Mouse (Mus musculus) brain, embryonic 14.5 days (tissue): Measurements from ENCODE around the gene Rab3il1. TPM values are rescaled to one million over a fixed set of nuclear protein-coding genes. Genes with fewer than 3 reads are reported as not detected.

Experiments used
- DNase-seq: peaks from one replicate; pipeline ENCODE4 v3.0.0-alpha.2; 2011; ENCODE audit warnings: low read depth
- CTCF ChIP-seq: fragments of 200-500 bp; IDR thresholded peaks from 2 replicates; pipeline ENCODE4 v1.5.1; 2012; ENCODE audit warnings: inconsistent platforms, mild to moderate bottlenecking, moderate library complexity, borderline replicate concordance; ENCODE audit not compliant: insufficient read depth, insufficient read length; ENCODE audit errors: extremely low read depth
- POLR2A ChIP-seq: fragments of 200-500 bp; IDR thresholded peaks from 2 replicates; pipeline ENCODE4 v1.6.1; 2012; ENCODE audit warnings: mild to moderate bottlenecking, inconsistent platforms, borderline replicate concordance; ENCODE audit not compliant: poor library complexity, insufficient read depth, insufficient read length, severe bottlenecking; ENCODE audit errors: extremely low read depth
- polyA plus RNA-seq: library from polyadenylated mRNA; depleted of rRNA; stranded (reverse); fragments of >200 nt; gene quantifications from 2 replicates; pipeline ENCODE4 v1.2.3, GENCODE M21; 2012; rRNA removed

The Rab3il1 gene
- polyA plus RNA-seq, 1 experiment: 20.0 TPM

DNA sequence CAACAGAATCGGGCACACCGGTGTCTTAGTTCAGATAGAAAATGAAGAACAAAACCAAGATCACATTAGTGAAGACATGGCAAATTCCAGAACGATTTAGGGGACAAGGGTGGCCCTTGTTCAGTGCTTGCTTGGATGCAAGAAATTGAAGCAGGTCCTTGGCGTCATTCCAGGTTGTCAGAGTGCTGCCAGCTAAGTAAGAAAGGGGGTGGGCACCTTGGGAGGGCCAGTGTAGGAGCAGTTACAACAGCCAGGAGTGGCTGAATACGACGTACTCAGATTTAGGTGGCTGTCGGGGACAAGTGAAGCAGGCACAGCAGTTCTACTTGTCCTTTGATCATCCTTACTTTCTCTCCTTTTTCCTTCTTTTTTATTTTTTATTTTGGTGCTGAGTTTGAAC lies 66.2 kb downstream of the Rab3il1 start:
- DNase-seq: peak; percentile 93
- TF ChIP-seq POLR2A: no peak

GRCm38 (mm10) chr19:10070186-10070980 lies 68.9 kb downstream of the Rab3il1 start:
- no peak for DNase-seq
- TF ChIP-seq POLR2A (no peak), CTCF (no peak)

DNA sequence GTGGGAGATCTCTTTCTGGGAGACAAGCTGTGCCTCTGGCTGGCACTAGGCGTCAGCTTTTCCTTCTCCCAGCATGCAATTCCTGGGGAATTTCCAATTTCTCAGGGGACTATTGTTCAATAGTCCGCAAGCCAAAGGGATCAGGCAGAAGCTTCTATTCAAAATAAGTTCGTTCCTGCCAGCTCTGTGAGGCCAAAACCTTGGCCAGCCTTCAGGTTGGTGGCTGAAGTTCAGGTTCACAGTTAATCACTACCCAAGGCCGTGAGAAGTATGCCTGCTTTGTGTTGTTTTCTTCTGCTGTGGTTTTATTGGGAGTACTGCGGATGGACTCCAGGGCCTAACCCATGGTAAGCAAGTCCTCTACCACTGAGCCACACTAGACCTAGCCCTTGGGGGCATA lies 69.7 kb downstream of the Rab3il1 start:
- TF ChIP-seq CTCF: no peak
- TF ChIP-seq POLR2A: no peak
- DNase-seq: peak; percentile 89

- TF ChIP-seq CTCF: no peak
- DNase-seq: peak; percentile 48
Observed at GRCm38 (mm10) chr19:10071892-10072291, 70.4 kb downstream of the Rab3il1 start.

DNA sequence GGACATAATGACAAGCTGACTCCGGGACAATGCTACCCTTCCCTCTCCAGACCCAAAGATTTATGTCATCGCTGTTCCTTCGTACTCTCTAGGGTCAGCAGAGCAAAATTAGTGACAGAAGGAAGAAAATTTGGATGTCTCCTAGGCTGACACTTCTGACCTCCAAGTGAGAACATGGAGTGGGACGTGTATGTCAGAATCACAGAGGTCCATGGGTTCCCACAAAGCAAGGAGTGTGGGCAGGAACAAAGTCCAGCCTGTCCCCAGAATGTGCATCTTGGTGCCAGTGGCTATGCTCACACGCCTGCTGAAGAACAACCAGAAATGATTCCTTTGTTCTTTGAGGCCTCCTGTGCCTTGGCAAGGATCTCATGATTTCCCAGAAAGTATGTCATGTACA lies 71.7 kb downstream of the Rab3il1 start:
- DNase-seq: no peak

GRCm38 (mm10) chr19:10078392-10078791 lies 76.9 kb downstream of the Rab3il1 start:
- DNase-seq: no peak
- TF ChIP-seq CTCF: no peak
- TF ChIP-seq POLR2A: no peak

More for the DNA sequence above, 71.7 kb downstream of the Rab3il1 start:
- TF ChIP-seq POLR2A (no peak), CTCF (no peak)

DNA sequence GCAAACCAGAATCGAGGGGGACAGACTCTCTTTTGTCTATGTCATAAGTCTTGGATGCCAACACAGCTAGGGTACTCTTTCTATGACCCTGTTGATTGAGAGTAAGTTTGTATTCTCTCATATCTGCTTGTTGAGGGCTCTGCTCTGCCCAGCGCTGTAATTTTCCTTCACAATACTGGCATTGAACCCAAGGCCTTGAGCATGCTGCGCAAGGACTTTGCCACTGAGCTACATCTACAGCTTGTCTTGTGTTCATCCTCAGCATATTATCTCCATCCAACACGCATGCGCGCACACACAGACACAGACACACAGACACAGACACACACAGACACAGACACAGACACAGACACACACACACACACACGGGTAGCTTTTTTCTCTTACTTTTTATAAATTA lies 78.9 kb downstream of the Rab3il1 start:
- no peak for DNase-seq
- TF ChIP-seq CTCF: no peak
- TF ChIP-seq POLR2A: no peak

GRCm38 (mm10) chr19:10082105-10082504 lies 80.6 kb downstream of the Rab3il1 start:
- TF ChIP-seq POLR2A (no peak), CTCF (no peak)
- no peak for DNase-seq

GRCm38 (mm10) chr19:10085454-10085853 lies 84.0 kb downstream of the Rab3il1 start:
- no peak for TF ChIP-seq POLR2A
- no peak for TF ChIP-seq CTCF
- peak; percentile 29 for DNase-seq

GRCm38 (mm10) chr19:10086976-10087375 lies 85.5 kb downstream of the Rab3il1 start:
- no peak for DNase-seq
- TF ChIP-seq CTCF (no peak), POLR2A (no peak)

Other genes starting within 250 kb of the Rab3il1 start
- gene Scgb2a2, start 154.1 kb upstream of the Rab3il1 start, polyA plus RNA-seq: not detected in 2 replicates
- 26.0 and 29.5 TPM in 2 replicates for gene Incenp, start 102.1 kb upstream of the Rab3il1 start, polyA plus RNA-seq
- gene Fth1, start 21.1 kb upstream of the Rab3il1 start, polyA plus RNA-seq: 574 and 777 TPM in 2 replicates
- 1.2 and 1.4 TPM in 2 replicates for gene Best1, start within 50 bp of the Rab3il1 start, polyA plus RNA-seq
- gene Fads3, start 39.9 kb downstream of the Rab3il1 start, polyA plus RNA-seq: 42.8 and 44.8 TPM in 2 replicates
- gene Fads2, start 100.1 kb downstream of the Rab3il1 start, polyA plus RNA-seq: 195 and 216 TPM in 2 replicates
- gene Fads1, start 181.2 kb downstream of the Rab3il1 start, polyA plus RNA-seq: 136 and 139 TPM in 2 replicates
- gene Tmem258, start 202.3 kb downstream of the Rab3il1 start, polyA plus RNA-seq: 108 and 164 TPM in 2 replicates
- gene Fen1, start 202.5 kb downstream of the Rab3il1 start, polyA plus RNA-seq: 26.6 and 34.3 TPM in 2 replicates
- gene Myrf, start 239.1 kb downstream of the Rab3il1 start, polyA plus RNA-seq: 1.4 and 2.4 TPM in 2 replicates